Mouse (Mus musculus): Measurements from ENCODE around the gene Vmn2r3.
"Not testable (repeated sequence)": the region's sequence is repeated elsewhere in the genome, so short reads cannot be mapped to it uniquely, and the experiment has no call there.

- not testable (repeated sequence) for TF ChIP-seq CTCF (IDR thresholded peaks at IDR 0.05); EP300 (IDR thresholded peaks at IDR 0.05; ENCODE audit: insufficient read depth, low read depth, low read length); POLR2A (IDR thresholded peaks at IDR 0.05; ENCODE audit: insufficient read depth, low read depth, low read length)
These were observed 39.0 kb downstream of the Vmn2r3 start for GRCm38 (mm10) chr3:64250461-64250860.

Measured in heart, adult 2 months (tissue).